Mouse (Mus musculus) macrophage (primary cell): ENCODE data around the gene Pou3f1. TPM values are rescaled to one million over a fixed set of nuclear protein-coding genes. Genes with fewer than 3 reads are reported as not detected.
"Not testable (repeated sequence)": the region's sequence is repeated elsewhere in the genome, so short reads cannot be mapped to it uniquely, and the experiment has no call there.

Experiments used
- H3K27ac ChIP-seq: fragments of 350-480 bp; formaldehyde crosslinking; 2 replicates; pipeline ENCODE4 v1.9.0; 2021
- H3K36me3 ChIP-seq: fragments of 350-480 bp; formaldehyde crosslinking; 2 replicates; pipeline ENCODE4 v1.9.0; 2021; ENCODE audit errors: inconsistent target
- H3K4me3 ChIP-seq: fragments of 350-480 bp; formaldehyde crosslinking; 2 replicates; pipeline ENCODE4 v1.9.0; 2021; ENCODE audit errors: inconsistent target
- H3K79me2 ChIP-seq: fragments of 350-480 bp; formaldehyde crosslinking; 2 replicates; pipeline ENCODE4 v1.9.0; 2021; ENCODE audit errors: inconsistent target
- WGBS: methylation state at CpG from one replicate; pipeline ENCODE4 v1.1.7; 2026; ENCODE audit warnings: inconsistent platforms; ENCODE audit not compliant: missing documents; 5-methylcytosine and 5-hydroxymethylcytosine counted together
- polyA plus RNA-seq: library from polyadenylated mRNA; stranded (reverse); fragments of 250-400 nt; gene quantifications from 3 replicates; pipeline ENCODE4 v1.2.4, GENCODE M21; 2018; ENCODE audit warnings: inconsistent platforms

Gene Pou3f1
- polyA plus RNA-seq, 1 experiment from 2014 or later = 0.49 TPM

DNA sequence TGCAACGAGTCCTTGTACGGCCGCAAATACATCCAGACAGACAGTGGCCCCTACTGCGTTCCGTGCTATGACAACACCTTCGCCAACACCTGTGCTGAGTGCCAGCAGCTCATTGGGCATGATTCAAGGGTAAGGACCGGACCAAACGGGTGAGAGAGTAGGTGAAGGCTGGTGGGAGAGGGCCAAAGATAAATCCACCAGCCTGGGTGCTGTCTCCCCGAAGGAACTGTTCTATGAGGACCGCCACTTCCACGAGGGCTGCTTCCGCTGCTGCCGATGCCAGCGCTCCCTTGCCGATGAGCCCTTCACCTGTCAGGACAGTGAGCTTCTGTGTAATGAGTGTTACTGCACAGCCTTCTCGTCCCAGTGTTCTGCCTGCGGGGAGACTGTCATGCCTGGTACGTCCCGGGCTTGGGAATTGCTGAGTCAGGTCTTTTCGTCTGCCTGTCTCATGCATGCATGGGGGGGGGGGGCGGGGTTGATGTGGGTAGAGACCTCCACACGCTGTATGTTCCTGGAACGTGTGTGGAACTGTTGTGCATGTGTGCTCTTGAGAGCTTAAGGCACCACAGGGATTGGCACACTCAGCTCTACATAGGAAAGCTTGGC, 49.2 kb downstream of the Pou3f1 start:
- peaks cover 9% of the 10 kb centered on the region; the same call in 1 of the 2 replicates for H3K36me3 ChIP-seq
- peak overlapping the region; percentile 99 for H3K27ac ChIP-seq
- peaks cover 64% of the 10 kb centered on the region for H3K79me2 ChIP-seq
- 85% methylated on average over 23 of the region's 23 CpGs for WGBS
- H3K4me3 ChIP-seq = no peak overlapping the region

DNA sequence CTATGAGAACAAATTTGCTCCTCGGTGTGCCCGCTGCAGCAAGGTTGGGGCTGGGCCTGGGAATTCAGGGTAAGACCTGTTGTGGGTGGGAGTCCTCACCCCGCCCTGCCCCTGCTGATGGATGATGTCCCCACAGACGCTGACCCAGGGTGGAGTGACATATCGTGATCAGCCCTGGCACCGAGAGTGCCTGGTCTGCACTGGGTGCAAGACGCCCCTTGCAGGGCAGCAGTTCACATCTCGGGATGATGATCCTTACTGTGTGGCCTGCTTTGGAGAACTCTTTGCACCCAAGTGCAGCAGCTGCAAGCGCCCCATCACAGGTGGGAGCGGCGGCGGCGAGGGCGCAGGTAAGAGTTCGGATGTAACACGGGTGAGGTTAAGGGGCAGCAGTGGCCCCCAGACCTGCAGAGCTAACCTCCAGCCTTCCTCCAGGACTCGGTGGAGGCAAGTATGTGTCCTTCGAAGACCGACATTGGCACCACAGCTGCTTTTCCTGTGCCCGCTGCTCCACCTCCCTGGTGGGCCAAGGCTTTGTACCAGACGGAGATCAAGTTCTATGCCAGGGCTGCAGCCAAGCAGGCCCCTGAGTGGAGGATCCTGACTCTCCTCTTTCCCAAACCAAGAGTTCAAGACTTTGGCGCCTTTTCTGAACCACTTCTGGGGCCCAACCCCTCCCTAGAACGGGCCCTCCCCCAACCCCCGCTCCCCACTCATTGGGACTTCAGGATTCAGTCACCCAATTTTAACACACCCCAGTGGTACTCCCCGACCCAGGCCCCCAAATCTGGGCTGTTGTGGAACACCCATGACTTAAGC, 51.0 kb downstream of the Pou3f1 start:
- WGBS = 91% methylated on average over 16 of the region's 25 CpGs
- Histone ChIP-seq H3K27ac (peak overlapping the region; percentile 99), H3K79me2 (peaks cover 46% of the 10 kb centered on the region)
- H3K36me3 ChIP-seq, H3K4me3 ChIP-seq: not testable (repeated sequence)

DNA sequence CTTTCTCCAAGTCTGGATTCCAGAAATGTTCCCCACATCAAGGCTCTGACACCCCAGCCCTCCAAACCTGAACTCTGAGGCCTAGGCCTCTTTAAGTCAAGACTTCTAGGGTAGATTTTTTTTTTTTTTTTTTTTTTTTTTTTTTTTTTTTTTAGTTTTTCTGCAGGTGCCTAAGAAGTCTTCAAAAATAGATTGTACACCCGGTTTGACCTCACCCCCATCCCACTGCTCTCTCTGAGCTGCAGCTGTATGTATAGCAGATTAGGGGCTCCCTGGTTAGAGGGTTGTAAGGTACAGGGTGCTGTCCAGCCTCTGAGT, 51.6 kb downstream of the Pou3f1 start:
- H3K79me2 ChIP-seq = peaks cover 40% of the 10 kb centered on the region
- H3K36me3 ChIP-seq, H3K4me3 ChIP-seq: not testable (repeated sequence)
- no CpG with 5 or more reads among the region's 1 CpGs for WGBS
- peak overlapping the region; percentile 99 for H3K27ac ChIP-seq

DNA sequence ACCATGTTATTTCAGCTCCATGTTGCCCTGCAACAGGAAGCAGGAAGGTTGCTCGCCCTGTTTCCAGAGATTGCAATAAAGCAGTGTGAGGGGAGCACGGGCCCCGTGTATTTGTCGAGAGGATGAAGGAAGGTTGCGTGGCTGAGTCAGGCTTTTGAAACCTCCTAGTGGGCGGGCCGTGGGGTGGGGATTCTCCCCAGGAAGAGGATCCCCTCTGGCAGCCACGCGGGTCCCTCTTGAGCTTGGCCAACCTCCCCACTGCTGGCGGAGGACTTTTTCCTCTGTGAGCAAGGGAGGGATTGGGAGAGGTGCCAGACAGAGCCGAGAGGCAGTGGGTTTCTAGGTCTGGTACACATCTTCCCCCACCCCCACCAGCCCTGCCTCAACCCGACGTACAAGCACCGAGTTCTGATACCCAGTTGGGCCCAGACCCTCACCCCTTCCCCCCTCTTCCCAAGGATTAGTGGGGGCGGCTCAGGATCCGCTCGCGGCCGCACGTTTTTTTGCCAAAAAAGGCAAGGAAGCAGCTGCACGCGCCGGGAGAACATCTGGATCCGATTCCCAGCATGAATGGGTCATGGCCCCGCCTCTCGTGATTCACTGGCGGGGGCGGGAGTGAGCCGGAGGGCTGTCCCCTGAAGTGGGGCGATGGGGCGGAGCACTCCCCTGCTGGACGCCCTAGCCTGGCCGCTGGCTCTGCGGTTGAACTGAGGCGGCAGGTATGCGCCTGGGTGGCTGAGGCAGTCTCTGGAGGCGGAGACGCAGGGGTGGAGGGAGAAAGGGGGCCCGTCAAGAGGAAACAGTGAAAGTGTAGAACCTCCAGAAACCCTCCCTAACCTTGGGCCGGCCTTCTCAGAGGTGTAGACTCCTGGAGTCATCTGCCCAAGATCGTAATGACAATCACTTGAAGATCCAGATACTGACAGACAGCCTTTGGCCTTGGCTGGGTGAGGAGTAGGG, 52.2 kb downstream of the Pou3f1 start:
- Histone ChIP-seq H3K79me2 (peaks cover 33% of the 10 kb centered on the region), H3K4me3 (peak overlapping the region; percentile 22; the same call in 1 of the 2 replicates), H3K27ac (peak overlapping the region; percentile 99), H3K36me3 (peaks cover 9% of the 10 kb centered on the region; the same call in 1 of the 2 replicates)
- under 1% methylated on average over 34 of the region's 41 CpGs for WGBS

DNA sequence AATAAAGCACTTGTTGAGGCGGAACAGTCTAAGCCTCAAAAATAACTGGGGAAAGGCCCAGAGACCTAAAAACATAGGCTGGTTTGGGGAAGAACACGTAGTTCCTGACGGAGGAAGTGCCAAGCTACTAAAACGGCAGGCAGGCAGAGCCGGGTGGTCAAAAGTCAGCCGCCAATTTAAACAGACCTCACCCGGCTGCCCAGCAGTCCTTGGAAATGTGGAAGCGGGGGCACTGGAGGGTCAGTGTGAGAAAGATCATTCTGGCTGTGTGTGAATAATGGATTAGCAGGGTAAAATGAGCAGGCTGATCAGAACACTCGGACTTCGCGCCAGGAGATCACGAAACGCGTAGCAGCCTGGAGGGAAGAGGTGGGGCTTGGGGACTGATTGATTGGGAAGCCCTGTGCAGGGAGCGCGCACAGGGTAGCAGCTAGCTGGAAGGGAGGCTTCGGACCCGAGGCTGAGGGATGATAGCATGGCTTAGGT, 53.4 kb downstream of the Pou3f1 start:
- peaks cover 9% of the 10 kb centered on the region; the same call in 1 of the 2 replicates for H3K36me3 ChIP-seq
- peak overlapping the region; percentile 99 for H3K27ac ChIP-seq
- peaks cover 29% of the 10 kb centered on the region for H3K79me2 ChIP-seq
- H3K4me3 ChIP-seq = peak overlapping the region; percentile 20
- 1% methylated on average over 18 of the region's 18 CpGs for WGBS

Other genes with a start within 250 kb of the Pou3f1 start
- gene 3100002H09Rik, start 46.0 kb upstream of the Pou3f1 start, polyA plus RNA-seq = 0.19 TPM in 1 of 3 replicates, not detected in the others
- 32.1 to 58.7 TPM (median 57.7 TPM) in 3 replicates for gene Utp11, start 36.8 kb downstream of the Pou3f1 start, polyA plus RNA-seq
- 24.2 to 70.3 TPM (median 28.8 TPM) in 3 replicates for gene Fhl3, start 43.9 kb downstream of the Pou3f1 start, polyA plus RNA-seq
- 38.3 to 63.8 TPM (median 62.7 TPM) in 3 replicates for gene Sf3a3, start 58.0 kb downstream of the Pou3f1 start, polyA plus RNA-seq
- 20.2 to 23.6 TPM (median 22.9 TPM) in 3 replicates for gene Inpp5b, start 85.0 kb downstream of the Pou3f1 start, polyA plus RNA-seq
- gene Mtf1, start 145.3 kb downstream of the Pou3f1 start, polyA plus RNA-seq = 12.8 to 14.1 TPM (median 13.2 TPM) in 3 replicates
- 12.5 to 25.5 TPM (median 17.8 TPM) in 3 replicates for gene Yrdc, start 193.9 kb downstream of the Pou3f1 start, polyA plus RNA-seq
- 2.6 to 13.3 TPM (median 13.0 TPM) in 3 replicates for gene 1110065P20Rik, start 194.4 kb downstream of the Pou3f1 start, polyA plus RNA-seq
- 0.18 to 0.49 TPM (median 0.26 TPM) in 3 replicates for gene Maneal, start 205.4 kb downstream of the Pou3f1 start, polyA plus RNA-seq
- not detected in 3 replicates for gene Epha10, start 224.1 kb downstream of the Pou3f1 start, polyA plus RNA-seq